Mouse (Mus musculus) left cerebral cortex, adult 18-20 months (tissue): Measurements from ENCODE around the gene Fbxl2. TPM values are rescaled to one million over a fixed set of nuclear protein-coding genes. Genes with fewer than 3 reads are reported as not detected.

Experiments used
- DNase-seq, 2 experiments: peaks; one replicate each; pipeline ENCODE4 v3.0.0; 2021 to 2022; ENCODE audit warnings: low spot score in 2 of 2, mixed read lengths in 1 of 2
- total RNA-seq, 2 experiments: library from RNA; stranded (reverse); gene quantifications; 2 replicates each; pipeline ENCODE4 v1.2.3; 2021

The Fbxl2 gene
- total RNA-seq, 2 experiments from 2014 or later = 55.3 to 57.6 TPM

GRCm38 (mm10) chr9:113975442-113975841 lies 70.5 kb downstream of the Fbxl2 start:
- no peak for DNase-seq

GRCm38 (mm10) chr9:113974945-113975344 lies 71.0 kb downstream of the Fbxl2 start:
- no peak for DNase-seq

GRCm38 (mm10) chr9:113973857-113974256 lies 72.1 kb downstream of the Fbxl2 start:
- DNase-seq = no peak

GRCm38 (mm10) chr9:113971615-113972014 lies 74.4 kb downstream of the Fbxl2 start:
- no peak for DNase-seq

GRCm38 (mm10) chr9:113970041-113970440 lies 76.0 kb downstream of the Fbxl2 start:
- DNase-seq = no peak

GRCm38 (mm10) chr9:113969399-113969798 lies 76.6 kb downstream of the Fbxl2 start:
- no peak for DNase-seq

GRCm38 (mm10) chr9:113968967-113969366 lies 77.0 kb downstream of the Fbxl2 start:
- DNase-seq = no peak

- DNase-seq = no peak
Measured at GRCm38 (mm10) chr9:113966838-113967237, 79.2 kb downstream of the Fbxl2 start.

- no peak for DNase-seq
Measured at GRCm38 (mm10) chr9:113964415-113964814, 81.6 kb downstream of the Fbxl2 start.

GRCm38 (mm10) chr9:113963718-113964117 lies 82.3 kb downstream of the Fbxl2 start:
- no peak for DNase-seq

- DNase-seq = no peak
Measured at GRCm38 (mm10) chr9:113957777-113958176, 88.2 kb downstream of the Fbxl2 start.

GRCm38 (mm10) chr9:113947216-113947615 lies 98.8 kb downstream of the Fbxl2 start:
- no peak for DNase-seq

- no peak for DNase-seq
Measured at GRCm38 (mm10) chr9:113943372-113943771, 102.6 kb downstream of the Fbxl2 start.

GRCm38 (mm10) chr9:113941103-113941805 lies 104.7 kb downstream of the Fbxl2 start:
- DNase-seq = no peak

- DNase-seq = peak in 1 of 2 experiments; percentile 15
Measured at GRCm38 (mm10) chr9:113939063-113939850, 106.7 kb downstream of the Fbxl2 start.

- no peak for DNase-seq
Measured at GRCm38 (mm10) chr9:113935638-113936037, 110.4 kb downstream of the Fbxl2 start.

- DNase-seq = no peak
Measured at GRCm38 (mm10) chr9:113932501-113932900, 113.5 kb downstream of the Fbxl2 start.

GRCm38 (mm10) chr9:113932100-113932470 lies 113.9 kb downstream of the Fbxl2 start:
- no peak for DNase-seq

GRCm38 (mm10) chr9:113931375-113932099 lies 114.5 kb downstream of the Fbxl2 start:
- DNase-seq = peak in 1 of 2 experiments; percentile 23

GRCm38 (mm10) chr9:113930534-113931374 lies 115.2 kb downstream of the Fbxl2 start, which contains the start of gene Ubp1:
Gene Ubp1 (plus strand): TSS chr9:113930934.
- peak; percentile 93 to 97 for DNase-seq

- DNase-seq = no peak
Measured at GRCm38 (mm10) chr9:113929676-113930075, 116.3 kb downstream of the Fbxl2 start.
